Mouse (Mus musculus): ENCODE measurements around the gene Lin7a. TPM values are rescaled to one million over a fixed set of nuclear protein-coding genes. Genes with fewer than 3 reads are reported as not detected.
"Not testable (repeated sequence)": the region's sequence is repeated elsewhere in the genome, so short reads cannot be mapped to it uniquely, and the experiment has no call there.

The Lin7a gene
- polyA plus RNA-seq, 1 experiment from 2014 or later = 31.6 TPM

DNA sequence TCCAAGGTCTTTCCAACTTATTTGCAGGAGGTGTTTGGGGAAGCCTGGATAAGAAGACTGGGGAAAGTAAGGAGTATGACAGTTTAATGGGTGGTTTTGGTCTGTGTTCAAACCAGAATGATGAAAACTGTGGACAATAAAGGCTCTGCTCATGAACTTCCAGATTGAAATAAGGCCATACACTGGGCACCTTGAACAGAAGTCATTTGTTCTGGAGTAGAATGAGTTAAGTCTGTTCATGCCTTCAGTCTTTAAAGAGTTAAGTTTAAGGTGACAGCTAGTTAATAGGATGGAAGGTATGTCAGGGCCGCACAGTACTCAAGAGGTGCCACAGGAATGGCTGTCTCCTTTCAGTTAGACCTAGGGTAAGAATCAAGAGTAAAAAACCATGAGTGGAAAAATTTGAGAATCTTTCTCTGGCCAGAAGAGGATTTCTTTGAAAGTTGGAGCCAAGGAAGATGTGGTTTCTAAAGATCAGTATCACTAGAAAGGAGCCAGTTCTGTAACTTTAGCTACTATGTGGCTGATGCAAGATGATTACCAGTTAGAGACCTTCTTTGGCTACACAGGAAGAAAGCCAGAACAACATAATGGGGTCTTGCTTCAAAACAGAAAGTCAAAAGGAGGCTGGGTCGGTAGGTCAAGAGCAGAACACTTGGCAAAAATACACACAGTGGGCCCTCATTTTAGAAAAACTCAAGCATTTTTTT lies 33.2 kb upstream of the Lin7a start:
- no peak overlapping the region for H3K27ac ChIP-seq
- H3K4me3 ChIP-seq (replicated peaks) = no peak overlapping the region
- H3K36me3 ChIP-seq = no peaks in the 10 kb centered on the region
- H3K27me3 ChIP-seq = no peaks in the 10 kb centered on the region
- no peak overlapping the region for H3K9ac ChIP-seq (replicated peaks)
- no peaks in the 10 kb centered on the region for H3K4me1 ChIP-seq (replicated peaks)
- no peak overlapping the region for H3K4me2 ChIP-seq (replicated peaks)
- no peak for ATAC-seq
- H3K9me3 ChIP-seq = no peaks in the 10 kb centered on the region
- 83% methylated on average over 2 of the region's 2 CpGs for WGBS

DNA sequence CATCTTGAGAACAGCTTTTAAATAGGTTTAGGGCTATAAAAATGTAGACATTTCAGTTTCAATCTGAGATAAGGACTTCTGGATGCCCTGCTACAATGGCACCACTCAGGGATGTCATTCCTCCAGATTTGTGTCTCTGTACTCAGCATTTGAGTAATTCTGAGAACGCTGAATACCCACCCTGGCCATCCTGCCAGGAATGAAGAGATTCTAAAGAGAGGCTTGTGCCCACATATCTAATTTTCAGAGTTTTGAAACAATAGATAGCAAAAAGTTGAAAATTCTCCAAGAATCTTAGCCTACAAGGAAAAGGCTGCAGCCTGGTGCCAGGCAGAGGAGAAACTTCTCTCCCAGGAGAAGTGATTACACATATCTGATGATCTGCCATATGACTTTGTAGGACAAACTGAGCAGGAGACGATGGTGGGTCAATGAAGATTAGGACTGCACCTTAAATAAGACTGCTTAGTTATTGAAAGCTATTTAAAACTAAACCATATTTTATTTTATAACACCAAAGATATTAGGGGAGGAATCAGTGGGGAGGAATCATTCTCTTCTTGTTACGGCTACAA lies 32.5 kb upstream of the Lin7a start:
- H3K27ac ChIP-seq = no peak overlapping the region
- H3K9me3 ChIP-seq = no peaks in the 10 kb centered on the region
- no peaks in the 10 kb centered on the region for H3K36me3 ChIP-seq
- H3K9ac ChIP-seq (replicated peaks) = no peak overlapping the region
- H3K4me1 ChIP-seq (replicated peaks) = no peaks in the 10 kb centered on the region
- WGBS = 72% methylated on average over 3 of the region's 3 CpGs
- no peak overlapping the region for H3K4me3 ChIP-seq (replicated peaks)
- no peak for ATAC-seq
- no peak overlapping the region for H3K4me2 ChIP-seq (replicated peaks)
- H3K27me3 ChIP-seq = no peaks in the 10 kb centered on the region

DNA sequence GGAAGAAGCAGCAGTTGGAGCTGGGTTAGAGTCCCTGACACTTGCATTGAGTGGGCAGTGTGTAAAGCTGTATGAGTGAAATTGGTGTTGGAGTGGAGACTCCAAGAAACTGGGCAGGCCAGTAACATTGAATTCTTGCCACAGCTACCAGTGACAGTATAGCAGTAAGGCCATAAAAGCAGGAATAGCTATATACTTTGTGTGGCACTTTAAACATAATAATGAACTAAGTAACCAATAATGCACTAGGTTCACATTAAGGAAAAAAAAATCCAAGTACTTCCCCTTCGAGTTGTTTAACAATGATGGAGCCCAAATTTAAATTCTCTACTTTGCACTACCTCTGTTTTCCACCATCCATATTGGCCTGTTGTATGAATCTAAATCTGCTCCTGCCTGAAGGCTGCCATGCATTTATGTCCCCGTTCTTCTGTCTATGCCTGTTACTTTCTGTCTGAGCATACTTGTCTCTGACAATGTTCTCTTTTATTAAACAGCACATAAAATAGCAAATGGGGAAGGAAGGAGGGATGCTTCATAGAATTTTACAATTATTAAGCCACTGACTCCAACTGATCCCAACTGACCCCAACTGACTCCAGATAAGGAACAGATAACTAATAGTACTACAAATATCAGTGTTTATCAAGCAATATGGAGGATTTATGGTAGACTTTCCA lies 31.7 kb upstream of the Lin7a start:
- Histone ChIP-seq H3K36me3 (no peaks in the 10 kb centered on the region), H3K4me1 (replicated peaks) (no peaks in the 10 kb centered on the region), H3K27me3 (no peaks in the 10 kb centered on the region), H3K9ac (replicated peaks) (no peak overlapping the region), H3K27ac (no peak overlapping the region), H3K4me3 (replicated peaks) (no peak overlapping the region), H3K4me2 (replicated peaks) (no peak overlapping the region), H3K9me3 (no peaks in the 10 kb centered on the region)
- WGBS = 81% methylated on average over 2 of the region's 2 CpGs
- ATAC-seq = no peak

DNA sequence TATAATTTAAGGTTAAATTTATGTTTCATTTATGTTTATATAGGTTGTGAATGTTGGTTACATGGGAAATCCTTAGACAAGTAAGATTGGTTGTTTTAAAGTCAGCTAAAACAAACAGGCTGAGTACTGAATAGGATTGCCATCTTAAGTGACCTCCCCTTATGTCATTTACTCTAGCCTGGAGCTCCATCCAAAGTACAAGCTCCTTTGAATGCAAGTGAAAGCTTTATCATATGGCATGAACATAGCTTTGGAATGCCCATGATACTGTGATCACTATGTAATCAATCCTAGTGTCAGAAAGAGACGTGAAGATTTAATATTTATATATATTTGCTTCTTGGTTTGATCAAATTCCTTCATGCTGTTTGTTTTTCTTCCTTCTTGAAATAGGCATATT lies 31.0 kb upstream of the Lin7a start:
- no peak overlapping the region for H3K4me2 ChIP-seq (replicated peaks)
- H3K4me1 ChIP-seq (replicated peaks) = no peaks in the 10 kb centered on the region
- no peak overlapping the region for H3K9ac ChIP-seq (replicated peaks)
- H3K9me3 ChIP-seq = no peaks in the 10 kb centered on the region
- 91% methylated on average over 1 of the region's 1 CpGs for WGBS
- no peak for ATAC-seq
- H3K27ac ChIP-seq = no peak overlapping the region
- H3K4me3 ChIP-seq (replicated peaks) = no peak overlapping the region
- H3K27me3 ChIP-seq = no peaks in the 10 kb centered on the region
- H3K36me3 ChIP-seq = no peaks in the 10 kb centered on the region

DNA sequence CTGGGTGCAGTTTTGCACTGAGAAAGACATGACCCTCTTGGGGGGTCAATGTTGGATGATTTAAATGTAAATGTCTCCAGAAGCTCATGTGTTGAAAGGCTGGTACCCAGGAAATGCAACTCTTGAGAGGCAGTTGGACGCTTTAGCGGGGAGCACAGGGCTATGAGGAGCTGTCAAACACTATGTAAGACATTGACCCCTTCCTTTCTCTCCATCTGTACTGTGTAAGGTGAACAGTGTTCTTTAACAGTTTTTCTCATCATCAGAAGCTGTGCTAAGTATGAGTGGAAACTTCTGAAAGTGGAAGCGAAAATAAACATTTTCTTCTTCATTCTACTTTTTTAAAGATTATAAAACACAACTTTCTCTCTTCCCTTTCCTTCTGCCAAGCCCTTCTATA lies 30.5 kb upstream of the Lin7a start:
- no peak for ATAC-seq
- Histone ChIP-seq H3K4me1 (replicated peaks) (no peaks in the 10 kb centered on the region), H3K4me3 (replicated peaks) (no peak overlapping the region), H3K36me3 (no peaks in the 10 kb centered on the region), H3K4me2 (replicated peaks) (no peak overlapping the region), H3K27me3 (no peaks in the 10 kb centered on the region), H3K9me3 (no peaks in the 10 kb centered on the region), H3K9ac (replicated peaks) (no peak overlapping the region), H3K27ac (no peak overlapping the region)
- 94% methylated on average over 3 of the region's 3 CpGs for WGBS

DNA sequence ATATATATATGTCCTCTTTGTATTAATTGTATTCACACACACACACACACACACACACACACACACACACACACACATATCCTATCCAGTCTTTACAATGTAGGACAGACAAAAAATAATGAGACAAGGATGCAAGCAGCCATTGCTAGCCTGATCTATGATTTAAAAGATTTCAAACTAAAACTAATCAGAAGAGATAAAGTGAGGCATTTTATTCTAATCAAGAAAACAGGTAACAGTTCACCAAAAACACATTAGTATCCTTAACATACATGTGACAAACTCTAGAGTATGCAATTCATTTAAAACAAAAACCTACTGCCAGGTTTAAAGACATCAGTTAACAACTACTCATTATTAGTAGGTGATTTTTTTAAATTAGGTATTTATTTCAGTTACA lies 30.1 kb upstream of the Lin7a start:
- Histone ChIP-seq H3K9ac (replicated peaks) (no peak overlapping the region), H3K4me3 (replicated peaks) (no peak overlapping the region), H3K9me3 (no peaks in the 10 kb centered on the region), H3K27me3 (no peaks in the 10 kb centered on the region), H3K4me1 (replicated peaks) (no peaks in the 10 kb centered on the region), H3K36me3 (no peaks in the 10 kb centered on the region), H3K27ac (no peak overlapping the region), H3K4me2 (replicated peaks) (no peak overlapping the region)
- no peak for ATAC-seq

DNA sequence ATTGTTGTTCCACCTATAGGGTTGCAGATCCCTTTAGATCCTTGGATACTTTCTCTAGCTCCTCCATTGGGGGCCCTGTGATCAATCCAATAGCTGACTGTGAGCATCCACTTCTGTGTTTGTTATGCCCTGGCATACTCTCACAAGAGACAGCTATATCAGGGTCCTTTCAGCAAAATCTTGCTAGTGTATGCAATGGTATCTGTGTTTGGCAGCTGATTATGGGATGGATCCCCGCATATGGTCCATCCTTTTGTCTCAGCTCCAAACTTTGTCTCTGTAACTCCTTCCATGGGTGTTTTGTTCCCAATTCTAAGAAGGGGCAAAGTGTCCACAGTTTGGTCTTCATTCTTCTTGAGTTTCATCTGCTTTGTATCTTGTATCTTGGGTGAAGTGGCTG lies 29.5 kb upstream of the Lin7a start:
- H3K4me3 ChIP-seq (replicated peaks); H3K27ac ChIP-seq; ATAC-seq; H3K4me2 ChIP-seq (replicated peaks); H3K27me3 ChIP-seq; H3K36me3 ChIP-seq; H3K9me3 ChIP-seq; H3K4me1 ChIP-seq (replicated peaks); H3K9ac ChIP-seq (replicated peaks): not testable (repeated sequence)
- 97% methylated on average over 1 of the region's 1 CpGs for WGBS

DNA sequence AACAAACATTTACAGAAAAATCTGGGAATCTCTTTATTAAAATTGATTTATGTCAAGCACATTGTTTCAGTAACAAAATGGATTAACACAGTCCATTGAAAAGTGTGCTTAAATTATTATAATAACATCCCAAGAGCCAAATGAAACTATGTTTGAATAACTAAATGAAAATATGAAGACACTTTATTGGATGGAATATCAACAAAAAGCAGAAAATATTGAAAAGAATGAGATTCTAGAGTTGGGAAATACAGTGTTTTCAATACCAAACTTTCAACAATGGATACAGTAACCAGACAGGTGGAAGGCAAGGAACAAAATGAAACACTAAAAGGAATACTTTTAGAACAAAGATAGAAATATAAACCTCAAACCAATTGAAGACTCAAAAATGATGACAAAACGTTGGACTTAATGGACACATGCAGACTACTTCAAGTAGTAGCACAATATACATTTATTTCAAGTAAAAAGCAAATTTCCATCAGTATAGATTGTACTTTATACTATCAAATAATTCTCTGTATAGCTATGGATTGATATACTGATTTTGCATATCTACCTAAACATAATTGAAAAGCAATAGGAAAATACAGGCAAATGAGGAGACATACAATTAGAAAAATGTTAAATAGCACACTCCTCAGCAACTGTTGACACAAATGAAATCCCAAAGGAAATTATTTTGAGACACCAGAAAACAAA lies 28.6 kb upstream of the Lin7a start:
- ATAC-seq = no peak
- Histone ChIP-seq H3K27ac (no peak overlapping the region), H3K9ac (replicated peaks) (no peak overlapping the region), H3K4me2 (replicated peaks) (no peak overlapping the region), H3K4me3 (replicated peaks) (no peak overlapping the region), H3K4me1 (replicated peaks) (no peaks in the 10 kb centered on the region), H3K9me3 (no peaks in the 10 kb centered on the region), H3K27me3 (no peaks in the 10 kb centered on the region), H3K36me3 (no peaks in the 10 kb centered on the region)
- 86% methylated on average over 1 of the region's 1 CpGs for WGBS

DNA sequence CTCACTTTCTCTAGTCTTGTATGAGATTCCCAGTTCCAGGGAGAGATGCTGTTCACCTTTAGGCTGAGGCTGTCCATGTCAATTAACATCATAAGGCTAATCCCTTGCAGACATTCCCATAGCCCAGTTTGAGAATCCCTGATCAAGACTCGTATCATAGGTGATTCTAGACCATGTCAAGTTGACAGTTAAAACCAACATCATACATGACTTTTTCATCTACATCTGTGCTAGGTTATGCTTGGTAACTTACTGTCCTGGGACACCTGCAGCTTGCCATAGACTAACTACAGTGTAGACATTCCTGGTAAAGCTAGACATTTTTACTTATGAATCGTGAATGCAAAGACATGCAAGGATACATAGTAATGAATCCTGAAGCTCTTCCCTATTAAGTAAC lies 27.3 kb upstream of the Lin7a start:
- H3K9ac ChIP-seq (replicated peaks) = no peak overlapping the region
- no peak for ATAC-seq
- H3K27ac ChIP-seq = no peak overlapping the region
- H3K36me3 ChIP-seq = no peaks in the 10 kb centered on the region
- H3K27me3 ChIP-seq = no peaks in the 10 kb centered on the region
- H3K4me2 ChIP-seq (replicated peaks) = no peak overlapping the region
- H3K4me1 ChIP-seq (replicated peaks) = no peaks in the 10 kb centered on the region
- WGBS = 70% methylated on average over 2 of the region's 2 CpGs
- H3K4me3 ChIP-seq (replicated peaks) = no peak overlapping the region
- H3K9me3 ChIP-seq = no peaks in the 10 kb centered on the region

DNA sequence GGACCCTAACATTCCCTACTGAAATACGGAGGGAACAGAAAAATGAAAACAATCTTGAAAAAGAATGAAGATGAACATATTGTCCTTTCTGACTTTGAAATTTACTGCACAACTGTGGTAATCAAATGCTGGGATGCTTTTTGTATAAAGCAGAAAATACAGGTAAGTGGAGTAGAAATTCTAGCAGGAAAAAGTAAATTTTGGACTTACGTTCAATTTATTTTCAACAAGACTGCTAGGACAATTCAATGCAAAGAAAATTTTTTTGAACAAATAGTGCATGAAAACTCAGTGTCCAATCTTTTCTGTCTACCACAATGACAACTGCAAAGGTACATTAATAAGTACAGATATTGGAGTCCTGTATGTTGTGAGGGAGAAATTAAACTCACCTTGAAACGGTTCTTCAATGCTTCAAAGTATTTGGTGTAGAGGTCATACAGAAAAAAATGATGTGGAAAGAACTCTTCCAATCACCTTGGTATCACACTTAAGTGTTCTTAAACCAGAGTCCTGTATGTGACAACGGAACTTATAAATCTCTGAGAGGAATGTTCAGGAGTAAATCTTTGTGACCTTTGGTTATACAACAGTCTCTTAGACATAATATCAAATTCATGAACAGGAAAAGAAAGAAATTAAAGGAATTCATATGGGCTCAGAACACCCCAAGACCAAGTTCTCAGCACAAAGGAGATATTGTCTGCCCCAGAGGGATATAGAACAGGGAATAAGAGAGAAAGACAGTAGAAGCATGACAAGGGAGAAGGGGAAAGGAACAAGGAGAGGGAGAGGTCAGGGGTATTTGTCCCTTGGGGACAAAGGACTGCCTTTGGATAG lies 26.6 kb upstream of the Lin7a start:
- no peak overlapping the region for H3K9ac ChIP-seq (replicated peaks)
- no peak overlapping the region for H3K4me2 ChIP-seq (replicated peaks)
- no peak overlapping the region for H3K27ac ChIP-seq
- no peaks in the 10 kb centered on the region for H3K4me1 ChIP-seq (replicated peaks)
- no peak for ATAC-seq
- WGBS = 90% methylated on average over 4 of the region's 4 CpGs
- H3K4me3 ChIP-seq (replicated peaks) = no peak overlapping the region
- no peaks in the 10 kb centered on the region for H3K9me3 ChIP-seq
- H3K27me3 ChIP-seq = no peaks in the 10 kb centered on the region
- no peaks in the 10 kb centered on the region for H3K36me3 ChIP-seq

DNA sequence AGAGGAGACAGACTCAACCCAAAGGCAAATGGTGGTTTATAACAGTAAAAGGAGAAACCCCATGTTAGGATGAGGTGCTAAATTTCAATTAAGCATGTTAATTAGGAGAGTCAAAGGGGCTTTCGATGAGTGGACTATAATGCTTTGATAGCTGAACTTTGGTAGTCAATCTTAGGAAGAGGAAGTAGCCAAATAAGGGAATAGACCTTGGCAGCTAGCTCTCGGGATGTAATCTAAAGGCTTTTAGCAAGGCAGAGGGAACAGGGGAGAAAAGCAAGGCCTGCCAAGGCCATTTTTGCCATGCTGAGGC lies 26.0 kb upstream of the Lin7a start:
- Histone ChIP-seq H3K27ac (no peak overlapping the region), H3K4me1 (replicated peaks) (no peaks in the 10 kb centered on the region), H3K9ac (replicated peaks) (no peak overlapping the region), H3K27me3 (no peaks in the 10 kb centered on the region), H3K4me3 (replicated peaks) (no peak overlapping the region), H3K4me2 (replicated peaks) (no peak overlapping the region), H3K36me3 (no peaks in the 10 kb centered on the region), H3K9me3 (no peaks in the 10 kb centered on the region)
- 95% methylated on average over 2 of the region's 2 CpGs for WGBS
- ATAC-seq = no peak

DNA sequence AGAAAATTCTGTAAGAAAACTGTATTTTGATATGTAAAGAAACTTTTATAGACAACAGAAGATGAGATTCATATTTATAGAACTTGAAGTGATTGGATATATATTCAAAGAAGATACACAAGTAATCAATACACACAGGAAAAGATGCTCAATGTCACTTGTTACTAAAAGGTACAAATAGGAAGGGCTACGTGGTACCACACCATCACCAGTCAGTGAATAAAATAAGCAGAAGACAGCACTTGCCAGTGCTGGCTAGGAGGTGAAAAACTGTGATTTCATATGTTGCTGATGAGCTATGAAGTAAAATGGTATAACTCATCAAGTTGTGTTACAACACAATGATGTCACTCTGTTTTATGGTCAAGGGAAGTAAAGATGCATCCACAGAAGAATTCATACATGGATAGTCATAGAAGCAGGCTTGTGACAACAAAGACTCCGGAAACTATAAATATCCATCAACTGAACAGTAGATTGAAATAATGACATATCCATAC lies 25.5 kb upstream of the Lin7a start:
- Histone ChIP-seq H3K36me3 (no peaks in the 10 kb centered on the region), H3K9me3 (no peaks in the 10 kb centered on the region), H3K4me2 (replicated peaks) (no peak overlapping the region), H3K4me3 (replicated peaks) (no peak overlapping the region), H3K27ac (no peak overlapping the region), H3K4me1 (replicated peaks) (no peaks in the 10 kb centered on the region), H3K9ac (replicated peaks) (no peak overlapping the region), H3K27me3 (no peaks in the 10 kb centered on the region)
- WGBS = 92% methylated on average over 2 of the region's 2 CpGs
- no peak for ATAC-seq
